Mouse (Mus musculus) MEL (cell line): Measurements from ENCODE around the gene Npy5r. TPM values are rescaled to one million over a fixed set of nuclear protein-coding genes. Genes with fewer than 3 reads are reported as not detected.

Experiments used
- DNase-seq: peaks from one replicate; pipeline ENCODE4 v3.0.0; 2011; ENCODE audit warnings: low read depth, low spot score
- H3K27ac ChIP-seq: 2 replicates; pipeline ENCODE4 v1.5.1; 2012; ENCODE audit warnings: low read depth, mild to moderate bottlenecking, control low read depth, low read length, moderate library complexity; ENCODE audit not compliant: control insufficient read depth
- H3K27me3 ChIP-seq, 2 experiments: fragments of 150-350 bp in 1 of 2; sonication (generic) in 1 of 2; 2 replicates each; pipeline ENCODE4 v1.6.1; 2012; ENCODE audit warnings: low read length in 2 of 2, mild to moderate bottlenecking in 2 of 2, improper control_type of control experiment in 1 of 2, moderate library complexity in 1 of 2; ENCODE audit not compliant: insufficient read depth in 2 of 2, control insufficient read depth in 1 of 2
- H3K36me3 ChIP-seq, 2 experiments: 2 replicates each; pipeline ENCODE4 v1.6.1; 2012 to 2014; ENCODE audit warnings: low read length in 2 of 2, improper control_type of control experiment in 1 of 2, inconsistent platforms in 1 of 2, mild to moderate bottlenecking in 1 of 2; ENCODE audit not compliant: insufficient read depth in 2 of 2, control insufficient read depth in 1 of 2
- H3K4me1 ChIP-seq, 2 experiments: fragments of 150-350 bp in 1 of 2; sonication (generic) in 1 of 2; 2 replicates each; pipeline ENCODE4 v1.6.1; 2012; ENCODE audit warnings: low read length in 2 of 2, improper control_type of control experiment in 1 of 2, mild to moderate bottlenecking in 1 of 2; ENCODE audit not compliant: insufficient read depth in 2 of 2, control insufficient read depth in 1 of 2
- H3K4me3 ChIP-seq, 2 experiments: fragments of 150-350 bp in 1 of 2; sonication (generic) in 1 of 2; 2 replicates each; pipeline ENCODE4 v1.5.1; 2012; ENCODE audit warnings: low read depth in 2 of 2, low read length in 2 of 2, mild to moderate bottlenecking in 2 of 2, moderate library complexity in 2 of 2, control low read depth in 1 of 2, improper control_type of control experiment in 1 of 2; ENCODE audit not compliant: control insufficient read depth in 1 of 2, insufficient read depth in 1 of 2
- H3K79me2 ChIP-seq: 2 replicates; pipeline ENCODE4 v1.6.1; 2012; ENCODE audit warnings: mild to moderate bottlenecking, low read length, moderate library complexity; ENCODE audit not compliant: control insufficient read depth, poor library complexity, insufficient read depth
- H3K9ac ChIP-seq: 2 replicates; pipeline ENCODE4 v1.6.1; 2012; ENCODE audit warnings: low read depth, mild to moderate bottlenecking, control low read depth, low read length, moderate library complexity; ENCODE audit not compliant: control insufficient read depth, poor library complexity, severe bottlenecking
- H3K9me3 ChIP-seq: fragments of 150-350 bp; sonication (generic); replicated peaks from 2 replicates; pipeline ENCODE4 v1.6.1; 2012; ENCODE audit warnings: mild to moderate bottlenecking, low read length, improper control_type of control experiment, moderate library complexity; ENCODE audit not compliant: insufficient read depth
- BHLHE40 ChIP-seq: IDR thresholded peaks from 2 replicates; pipeline ENCODE4 v1.6.1; 2012; ENCODE audit warnings: low read depth, mild to moderate bottlenecking, inconsistent platforms, low read length, improper control_type of control experiment, borderline replicate concordance
- CHD1 ChIP-seq: IDR thresholded peaks from 2 replicates; pipeline ENCODE4 v1.6.1; 2012; ENCODE audit warnings: low read depth, mild to moderate bottlenecking, inconsistent platforms, low read length, improper control_type of control experiment
- CHD2 ChIP-seq: IDR thresholded peaks from 2 replicates; pipeline ENCODE4 v1.6.1; 2011; ENCODE audit warnings: low read length, improper control_type of control experiment
- CTCF ChIP-seq, 3 experiments: IDR thresholded peaks in 2 of 3; conservative IDR thresholded peaks in 1 of 3; 2 replicates each; pipeline ENCODE4 v1.5.1; 2011 to 2012; ENCODE audit warnings: low read length in 3 of 3, low read depth in 2 of 3, mild to moderate bottlenecking in 2 of 3, improper control_type of control experiment in 1 of 3, inconsistent platforms in 1 of 3, mixed read lengths in 1 of 3, moderate library complexity in 1 of 3; ENCODE audit not compliant: control insufficient read depth in 1 of 3, insufficient read depth in 1 of 3, poor library complexity in 1 of 3, severe bottlenecking in 1 of 3
- ELF1 ChIP-seq: IDR thresholded peaks from 2 replicates; pipeline ENCODE4 v1.6.1; 2014; ENCODE audit warnings: low read depth, mild to moderate bottlenecking, inconsistent platforms, low read length, improper control_type of control experiment, moderate library complexity
- EP300 ChIP-seq, 2 experiments: IDR thresholded peaks; 2 replicates each; pipeline ENCODE4 v1.6.1; 2011; ENCODE audit warnings: improper control_type of control experiment in 2 of 2, low read length in 2 of 2, low read depth in 1 of 2, mild to moderate bottlenecking in 1 of 2
- GATA1 ChIP-seq: IDR thresholded peaks from 2 replicates; pipeline ENCODE4 v1.6.1; 2011; ENCODE audit warnings: low read depth, low read length, improper control_type of control experiment
- HCFC1 ChIP-seq: IDR thresholded peaks from 2 replicates; pipeline ENCODE4 v1.6.1; 2012; ENCODE audit warnings: low read depth, mild to moderate bottlenecking, inconsistent platforms, low read length, improper control_type of control experiment, moderate library complexity
- JUND ChIP-seq: IDR thresholded peaks from 2 replicates; pipeline ENCODE4 v1.6.1; 2011; ENCODE audit warnings: low read depth, mild to moderate bottlenecking, improper control_type of control experiment, low read length
- KAT2A ChIP-seq: conservative IDR thresholded peaks from 2 replicates; pipeline ENCODE4 v1.6.1; 2012; ENCODE audit warnings: low read depth, low read length, improper control_type of control experiment, inconsistent platforms
- MAFK ChIP-seq: IDR thresholded peaks from 2 replicates; pipeline ENCODE4 v1.6.1; 2011; ENCODE audit warnings: low read depth, mild to moderate bottlenecking, low read length, improper control_type of control experiment, borderline replicate concordance
- MAX ChIP-seq: IDR thresholded peaks from 2 replicates; pipeline ENCODE4 v1.6.1; 2011; ENCODE audit warnings: low read length, improper control_type of control experiment
- MAZ ChIP-seq: IDR thresholded peaks from 2 replicates; pipeline ENCODE4 v1.6.1; 2012; ENCODE audit warnings: low read depth, mild to moderate bottlenecking, inconsistent platforms, low read length, improper control_type of control experiment
- MXI1 ChIP-seq: IDR thresholded peaks from 2 replicates; pipeline ENCODE4 v1.6.1; 2011; ENCODE audit warnings: mild to moderate bottlenecking, low read depth, low read length, improper control_type of control experiment
- MYC ChIP-seq: IDR thresholded peaks from 2 replicates; pipeline ENCODE4 v1.6.1; 2011; ENCODE audit warnings: low read depth, mild to moderate bottlenecking, low read length, improper control_type of control experiment, moderate library complexity
- NELFE ChIP-seq: IDR thresholded peaks from 2 replicates; pipeline ENCODE4 v1.6.1; 2011; ENCODE audit warnings: low read depth, low read length, improper control_type of control experiment
- NRF1 ChIP-seq: IDR thresholded peaks from 2 replicates; pipeline ENCODE4 v1.6.1; 2014; ENCODE audit warnings: low read depth, mild to moderate bottlenecking, inconsistent platforms, low read length, improper control_type of control experiment, moderate library complexity; ENCODE audit not compliant: poor library complexity, insufficient read depth, severe bottlenecking
- POLR2A ChIP-seq, 2 experiments: IDR thresholded peaks; 2 replicates each; pipeline ENCODE4 v1.6.1; 2011 to 2012; ENCODE audit warnings: low read length in 2 of 2, mild to moderate bottlenecking in 2 of 2, control low read depth in 1 of 2, improper control_type of control experiment in 1 of 2, low read depth in 1 of 2, moderate library complexity in 1 of 2; ENCODE audit not compliant: control insufficient read depth in 1 of 2, insufficient read depth in 1 of 2, poor library complexity in 1 of 2
- POLR2AphosphoS5 ChIP-seq: IDR thresholded peaks from 2 replicates; pipeline ENCODE4 v1.6.1; 2012; ENCODE audit warnings: low read depth, borderline replicate concordance, mild to moderate bottlenecking, inconsistent platforms, low read length, moderate library complexity, mixed read lengths
- RCOR1 ChIP-seq: IDR thresholded peaks from 2 replicates; pipeline ENCODE4 v1.6.1; 2012; ENCODE audit warnings: low read depth, mild to moderate bottlenecking, inconsistent platforms, low read length, improper control_type of control experiment
- TAL1 ChIP-seq: IDR thresholded peaks from 2 replicates; pipeline ENCODE4 v1.6.1; 2012; ENCODE audit warnings: mild to moderate bottlenecking, inconsistent platforms, low read length, moderate library complexity, mixed read lengths
- TCF12 ChIP-seq: IDR thresholded peaks from 2 replicates; pipeline ENCODE4 v1.6.1; 2014; ENCODE audit warnings: low read depth, mild to moderate bottlenecking, inconsistent platforms, low read length, improper control_type of control experiment, moderate library complexity
- USF2 ChIP-seq, 2 experiments: IDR thresholded peaks; 2 replicates each; pipeline ENCODE4 v1.6.1; 2011 to 2012; ENCODE audit warnings: improper control_type of control experiment in 2 of 2, low read length in 2 of 2, borderline replicate concordance in 1 of 2, inconsistent platforms in 1 of 2, low read depth in 1 of 2, mild to moderate bottlenecking in 1 of 2; ENCODE audit not compliant: insufficient read depth in 1 of 2
- ZKSCAN1 ChIP-seq: IDR thresholded peaks from 2 replicates; pipeline ENCODE4 v1.6.1; 2012; ENCODE audit warnings: low read depth, mild to moderate bottlenecking, inconsistent platforms, low read length, improper control_type of control experiment, moderate library complexity
- ZNF384 ChIP-seq: IDR thresholded peaks from 2 replicates; pipeline ENCODE4 v1.6.1; 2012; ENCODE audit warnings: low read depth, mild to moderate bottlenecking, inconsistent platforms, low read length, improper control_type of control experiment
- polyA plus RNA-seq, 2 experiments: library from polyadenylated mRNA; stranded (reverse) in 1 of 2; unstranded in 1 of 2; fragments of >175 nt in 1 of 2; fragments of >200 nt in 1 of 2; gene quantifications; 2 replicates each; pipeline versions ENCODE4 v1.2.1 to v1.2.4; 2012; ENCODE audit warnings: low replicate concordance in 2 of 2, low read depth in 1 of 2; ENCODE audit not compliant: insufficient read length in 2 of 2, insufficient read depth in 1 of 2, missing spikeins in 1 of 2
- total RNA-seq: library from RNA; depleted of rRNA; stranded (reverse); fragments of 300-350 nt; gene quantifications from 2 replicates; pipeline ENCODE4 v1.2.3, GENCODE M21; 2012

The Npy5r gene
- total and polyA plus RNA-seq, 3 experiments: not detected

DNA sequence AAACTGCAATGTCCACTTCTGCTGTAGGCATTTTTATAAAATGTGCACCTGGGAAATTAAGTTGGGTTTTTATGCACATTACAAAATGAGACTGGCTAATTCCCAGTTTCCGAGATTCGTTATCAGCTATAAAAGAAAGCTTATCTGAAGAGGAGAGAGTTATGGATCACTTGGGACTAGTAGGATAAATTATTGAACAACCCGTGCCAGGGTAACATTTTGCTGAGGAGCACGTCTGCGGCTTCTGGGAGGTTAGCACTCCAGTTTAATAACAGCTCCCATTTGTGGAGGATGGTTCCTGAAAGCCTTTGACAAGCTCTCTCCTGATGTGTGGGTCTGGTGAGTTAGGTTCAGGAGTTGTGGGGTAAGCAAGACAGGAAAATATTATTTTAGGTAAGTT lies 2.5 kb upstream of the Npy5r start:
- TF ChIP-seq HCFC1 (no peak), MAX (no peak), MXI1 (no peak), NRF1 (no peak), TCF12 (no peak), CTCF (IDR thresholded peaks at IDR 0.05 in 2 of 3, conservative IDR thresholded peaks at IDR 0.05 in 1 of 3; ENCODE audit: control insufficient read depth in 1 of 3, insufficient read depth in 1 of 3, low read depth in 2 of 3, low read length in 3 of 3, poor library complexity in 1 of 3, severe bottlenecking in 1 of 3) (no peak), KAT2A (no peak), JUND (no peak), MAFK (no peak), POLR2A (IDR thresholded peaks at IDR 0.05; ENCODE audit: control insufficient read depth in 1 of 2, insufficient read depth in 1 of 2, low read depth in 1 of 2, low read length in 2 of 2, poor library complexity in 1 of 2) (no peak), BHLHE40 (no peak), ELF1 (no peak)
- no peaks in the 10 kb centered on the region for H3K27me3 ChIP-seq
- no peak overlapping the region for H3K4me3 ChIP-seq
- no peak for DNase-seq
- H3K79me2 ChIP-seq: no peaks in the 10 kb centered on the region
- H3K4me1 ChIP-seq: no peaks in the 10 kb centered on the region
- H3K9ac ChIP-seq: no peak overlapping the region
- H3K36me3 ChIP-seq: no peaks in the 10 kb centered on the region
- no peak overlapping the region for H3K27ac ChIP-seq
- no peaks in the 10 kb centered on the region for H3K9me3 ChIP-seq

GRCm38 (mm10) chr8:66688799-66689198 lies 871 bp upstream of the Npy5r start:
- DNase-seq: no peak
- no peak for TF ChIP-seq CHD1
- TF ChIP-seq KAT2A: no peak
- no peak for TF ChIP-seq NELFE
- no peak for TF ChIP-seq MAZ
- TF ChIP-seq ZKSCAN1: no peak
- no peak for TF ChIP-seq EP300 (IDR thresholded peaks at IDR 0.05; ENCODE audit: low read depth in 1 of 2, low read length in 2 of 2)
- no peak for TF ChIP-seq USF2 (IDR thresholded peaks at IDR 0.05; ENCODE audit: borderline replicate concordance in 1 of 2, insufficient read depth in 1 of 2, low read depth in 1 of 2, low read length in 2 of 2)
- no peak for TF ChIP-seq POLR2AphosphoS5
- no peak for TF ChIP-seq CHD2
- no peak for TF ChIP-seq CTCF (IDR thresholded peaks at IDR 0.05 in 2 of 3, conservative IDR thresholded peaks at IDR 0.05 in 1 of 3; ENCODE audit: control insufficient read depth in 1 of 3, insufficient read depth in 1 of 3, low read depth in 2 of 3, low read length in 3 of 3, poor library complexity in 1 of 3, severe bottlenecking in 1 of 3)
- no peak for TF ChIP-seq TAL1
- no peak for TF ChIP-seq GATA1
- no peak for TF ChIP-seq ELF1
- TF ChIP-seq TCF12: no peak
- no peak for TF ChIP-seq MYC
- no peak for TF ChIP-seq MAX
- no peak for TF ChIP-seq RCOR1
- TF ChIP-seq ZNF384: no peak

More at GRCm38 (mm10) chr8:66688799-66689198, 871 bp upstream of the Npy5r start:
- Histone ChIP-seq H3K9ac (no peak overlapping the region), H3K9me3 (no peaks in the 10 kb centered on the region), H3K36me3 (no peaks in the 10 kb centered on the region), H3K4me1 (no peaks in the 10 kb centered on the region), H3K27me3 (no peaks in the 10 kb centered on the region), H3K79me2 (no peaks in the 10 kb centered on the region), H3K4me3 (no peak overlapping the region), H3K27ac (no peak overlapping the region)
